Mouse (Mus musculus) c-Kit-positive CD71-positive TER-119-positive erythroid progenitor cells, embryonic 14.5 days (primary cell): ENCODE measurements around the gene Hapln2.

Experiments used
- DNase-seq: peaks from one replicate; pipeline ENCODE4 v3.0.0-alpha.2; 2013; ENCODE audit warnings: low spot score

The Hapln2 gene

DNA sequence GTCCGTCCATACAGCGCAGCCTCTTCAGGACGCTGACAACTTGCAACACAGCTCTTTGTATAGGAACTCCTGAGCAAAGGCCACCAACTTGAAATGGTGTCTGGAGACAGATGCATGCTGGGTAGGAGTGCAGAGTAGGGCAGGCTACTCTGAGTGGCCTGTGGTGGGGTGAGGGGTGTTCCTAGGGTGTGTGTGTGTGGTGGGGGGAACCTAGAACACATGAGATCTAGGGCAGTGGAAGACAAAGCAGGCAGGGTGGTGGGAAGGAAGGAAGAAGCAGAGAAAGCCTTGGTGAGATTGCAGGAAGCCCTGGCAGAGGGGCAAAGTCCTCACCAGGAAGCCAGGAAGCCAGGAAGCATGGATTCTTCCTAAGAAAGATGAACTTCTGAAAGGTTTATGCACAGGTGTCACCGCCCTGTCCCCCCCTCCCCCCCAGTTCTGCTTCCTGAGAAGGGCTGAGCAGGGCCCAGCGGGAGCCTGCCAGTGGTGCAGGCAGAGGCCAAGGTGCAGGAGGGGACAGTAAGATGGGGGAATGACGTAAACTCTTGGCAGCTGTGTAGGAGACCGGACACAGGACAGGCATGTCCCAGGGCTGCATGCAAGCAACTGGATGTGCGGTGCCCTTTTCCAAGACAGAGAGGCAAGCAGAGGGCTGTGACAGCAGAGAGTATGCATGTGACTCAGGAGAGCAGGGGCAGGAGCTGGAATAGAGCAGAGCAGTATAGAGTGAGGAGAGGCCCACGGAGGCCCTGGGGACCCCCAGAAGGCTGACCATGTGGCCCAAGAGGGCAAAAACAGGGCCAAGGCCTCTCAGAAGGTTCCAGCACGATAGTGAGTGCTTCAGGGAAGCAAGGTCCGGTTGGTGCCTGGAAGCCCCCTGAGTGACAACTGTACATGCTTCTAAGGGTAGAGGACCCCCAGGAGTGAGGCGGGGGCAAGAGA lies 45.2 kb downstream of the Hapln2 start:
- DNase-seq = no peak

DNA sequence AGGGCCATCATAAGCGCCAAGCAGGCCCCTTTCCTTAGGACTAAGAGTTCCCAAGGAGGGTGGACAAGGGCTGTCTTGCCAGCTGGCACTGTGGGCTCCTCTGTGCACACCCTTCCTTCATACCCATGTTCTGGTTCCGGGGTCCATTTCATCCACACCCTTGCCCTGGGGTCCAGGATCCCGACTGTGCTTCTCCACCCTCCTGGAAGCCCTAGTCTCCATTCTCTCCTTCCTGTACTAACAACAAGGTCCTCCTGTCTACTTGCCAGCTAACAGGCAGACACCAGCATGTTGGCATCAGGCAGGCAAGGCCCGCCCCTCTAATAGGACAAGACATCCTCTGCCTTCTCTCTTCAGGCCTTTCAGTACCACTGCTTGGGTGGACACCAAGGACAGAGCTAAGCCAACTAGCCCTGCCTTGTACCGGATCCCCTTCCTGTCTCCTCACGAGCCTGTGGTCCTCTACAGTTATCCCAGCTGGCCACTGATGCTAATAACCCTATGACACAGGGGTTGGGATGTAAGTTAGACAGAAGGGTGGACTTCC lies 46.1 kb downstream of the Hapln2 start:
- DNase-seq = no peak

- no peak for DNase-seq
Observed at GRCm38 (mm10) chr3:87980728-87981127, 46.7 kb downstream of the Hapln2 start.

DNA sequence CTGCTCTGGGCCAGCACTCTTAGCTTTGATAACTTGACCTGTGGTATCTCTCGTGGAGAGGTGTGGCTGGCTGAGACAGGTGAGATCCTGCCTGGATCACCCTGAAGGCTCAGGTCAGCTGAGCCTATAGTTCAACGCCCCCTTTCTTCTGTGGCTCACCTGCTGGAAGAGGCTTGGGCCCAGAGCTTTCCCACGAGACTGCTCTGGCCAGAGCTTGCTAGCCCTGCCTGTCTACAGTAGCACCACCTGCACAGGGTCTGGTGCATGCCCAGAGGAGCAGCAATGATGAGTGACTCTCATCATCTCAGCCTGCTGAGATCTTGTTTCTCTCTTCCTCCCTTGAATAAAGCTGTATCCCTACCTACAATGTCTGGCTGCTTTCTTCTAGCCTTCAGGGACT lies 47.3 kb downstream of the Hapln2 start:
- DNase-seq = no peak

GRCm38 (mm10) chr3:87979493-87979892 lies 47.9 kb downstream of the Hapln2 start:
- DNase-seq = no peak

- DNase-seq = no peak
Observed at GRCm38 (mm10) chr3:87974381-87974987, 52.9 kb downstream of the Hapln2 start.

GRCm38 (mm10) chr3:87973593-87974380 lies 53.6 kb downstream of the Hapln2 start:
- DNase-seq = no peak

DNA sequence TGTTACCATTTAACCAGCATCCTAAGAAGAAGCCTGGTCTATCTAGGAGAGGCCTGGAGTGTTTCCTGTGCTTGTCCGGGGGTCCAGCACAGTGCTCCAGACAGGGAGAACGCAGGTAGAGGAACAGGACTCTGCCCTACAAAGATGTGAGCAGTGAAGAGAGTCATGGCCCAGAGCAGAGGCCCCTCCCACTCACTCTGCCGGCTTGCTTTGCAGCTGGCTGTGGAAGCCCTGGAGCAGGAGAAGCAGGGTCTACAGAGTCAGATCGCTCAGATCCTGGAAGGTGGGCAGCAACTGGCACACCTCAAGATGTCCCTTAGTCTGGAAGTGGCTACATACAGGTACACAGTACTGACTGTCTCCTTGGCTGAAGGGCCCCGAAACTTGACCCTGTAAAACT lies 54.6 kb downstream of the Hapln2 start:
- DNase-seq = no peak

DNA sequence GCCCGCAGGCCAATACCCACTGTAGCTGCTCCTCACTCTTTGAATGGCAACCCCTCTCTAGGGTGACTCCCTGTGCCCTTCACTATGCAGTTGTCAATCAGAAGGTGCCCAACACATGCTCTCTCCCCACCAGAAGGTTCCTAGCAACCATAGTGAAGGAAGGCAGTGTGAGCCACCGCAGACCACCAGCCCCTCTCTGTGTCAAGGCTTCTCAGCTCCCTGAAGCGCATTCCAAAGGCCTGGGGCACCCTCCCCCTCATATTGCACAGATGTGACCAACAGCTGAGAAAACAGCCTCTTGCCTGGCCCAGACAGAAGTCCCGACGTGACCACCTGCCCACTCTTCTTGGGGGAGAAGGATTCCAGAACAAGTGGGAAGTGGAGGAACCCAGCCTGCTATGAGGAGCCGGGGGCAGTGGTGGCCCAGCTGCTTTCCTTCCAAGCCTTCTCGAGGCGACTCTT lies 55.1 kb downstream of the Hapln2 start:
- DNase-seq = no peak
